Mouse (Mus musculus) embryonic facial prominence, embryonic 11.5 days (tissue): Measurements from ENCODE around the gene Inpp5b. TPM values are rescaled to one million over a fixed set of nuclear protein-coding genes. Genes with fewer than 3 reads are reported as not detected.
A peak's percentile ranks its signal among the peaks of the same experiment; 100 is the strongest.

Source experiments
- ATAC-seq: fragments of 200-750 bp; cut with Nextera tagmentation; replicated peaks from 2 replicates; pipeline ENCODE4 v1.8.0; 2017; ENCODE audit warnings: low read depth; ENCODE audit not compliant: insufficient number of reproducible peaks, low FRiP score, low TSS enrichment
- DNase-seq: peaks from one replicate; pipeline ENCODE4 v3.0.0-alpha.2; 2015; ENCODE audit warnings: low spot score
- H3K27ac ChIP-seq: fragments of 300-500 bp; sonication (generic); replicated peaks from 2 replicates; pipeline ENCODE4 v1.5.1; 2014; ENCODE audit warnings: mild to moderate bottlenecking, low read depth, low read length, control low read depth
- H3K27me3 ChIP-seq: fragments of 300-500 bp; sonication (generic); 2 replicates; pipeline ENCODE4 v1.6.1; 2014; ENCODE audit warnings: mild to moderate bottlenecking, low read length, moderate library complexity, mixed read lengths; ENCODE audit not compliant: control insufficient read depth, insufficient read depth
- H3K36me3 ChIP-seq: fragments of 300-500 bp; sonication (generic); replicated peaks from 2 replicates; pipeline ENCODE4 v1.6.1; 2014; ENCODE audit warnings: low read depth, mild to moderate bottlenecking, low read length, moderate library complexity, mixed read lengths; ENCODE audit not compliant: control insufficient read depth, insufficient read depth
- H3K4me1 ChIP-seq: fragments of 300-500 bp; sonication (generic); 2 replicates; pipeline ENCODE4 v1.6.1; 2014; ENCODE audit warnings: low read length, mixed read lengths; ENCODE audit not compliant: control insufficient read depth, insufficient read depth
- H3K4me2 ChIP-seq: fragments of 300-500 bp; sonication (generic); 2 replicates; pipeline ENCODE4 v1.6.1; 2014; ENCODE audit warnings: low read depth, mild to moderate bottlenecking, control low read depth, low read length, moderate library complexity
- H3K4me3 ChIP-seq: fragments of 300-500 bp; sonication (generic); 2 replicates; pipeline ENCODE4 v1.5.1; 2014; ENCODE audit warnings: low read depth, low read length, control low read depth
- H3K9ac ChIP-seq: fragments of 300-500 bp; sonication (generic); replicated peaks from 2 replicates; pipeline ENCODE4 v1.6.1; 2014; ENCODE audit warnings: mild to moderate bottlenecking, control low read depth, low read length
- H3K9me3 ChIP-seq: fragments of 300-500 bp; sonication (generic); replicated peaks from 2 replicates; pipeline ENCODE4 v1.6.1; 2016; ENCODE audit warnings: mild to moderate bottlenecking, low read length, inconsistent platforms, mixed read lengths; ENCODE audit not compliant: control insufficient read depth
- WGBS: fragments of 180-500 bp; shearing (Covaris S2); extraction: QIAGEN DNeasy Blood & Tissue Kit; methylation state at CpG from one replicate; pipeline ENCODE4 v1.1.7; 2014; 5-methylcytosine and 5-hydroxymethylcytosine counted together
- polyA plus RNA-seq: library from polyadenylated mRNA; unstranded; fragments of >200 nt; fragmentation: Nextera tagmentation; extraction: Ambion mirVana; gene quantifications from 2 replicates; pipeline ENCODE4 v1.2.1, GENCODE M21; 2014

The Inpp5b gene
- polyA plus RNA-seq, 1 experiment from 2014 or later: 26.2 TPM

GRCm38 (mm10) chr4:124747851-124748250 is 6.2 kb downstream of the Inpp5b start:
- H3K4me2 ChIP-seq: no peak overlapping the region
- no peaks in the 10 kb centered on the region for H3K4me1 ChIP-seq
- no peaks in the 10 kb centered on the region for H3K27me3 ChIP-seq
- WGBS: 58% methylated on average over 4 of the region's 4 CpGs
- DNase-seq (no peak), ATAC-seq (no peak)
- H3K9me3 ChIP-seq: no peaks in the 10 kb centered on the region
- H3K27ac ChIP-seq: no peak overlapping the region
- no peaks in the 10 kb centered on the region for H3K36me3 ChIP-seq
- no peak overlapping the region for H3K4me3 ChIP-seq
- H3K9ac ChIP-seq: no peak overlapping the region

GRCm38 (mm10) chr4:124751300-124752250 is 9.9 kb downstream of the Inpp5b start:
- Histone ChIP-seq H3K27ac (no peak overlapping the region), H3K4me2 (peak overlapping the region; percentile 72), H3K4me3 (peak overlapping the region; percentile 63), H3K36me3 (no peaks in the 10 kb centered on the region), H3K27me3 (no peaks in the 10 kb centered on the region), H3K9me3 (no peaks in the 10 kb centered on the region), H3K9ac (peak overlapping the region; percentile 64), H3K4me1 (no peaks in the 10 kb centered on the region)
- DNase-seq (peak; percentile 97), ATAC-seq (peak; percentile 99)
- WGBS: 0% methylated on average over 75 of the region's 75 CpGs

- WGBS: 16% methylated on average over 15 of the region's 15 CpGs
- Histone ChIP-seq H3K27ac (no peak overlapping the region), H3K4me3 (peak overlapping the region; percentile 63), H3K4me2 (peak overlapping the region; percentile 72), H3K36me3 (no peaks in the 10 kb centered on the region), H3K4me1 (no peaks in the 10 kb centered on the region), H3K27me3 (no peaks in the 10 kb centered on the region), H3K9ac (peak overlapping the region; percentile 64), H3K9me3 (no peaks in the 10 kb centered on the region)
- DNase-seq: no peak
- no peak for ATAC-seq
Observed at GRCm38 (mm10) chr4:124752281-124753199, 10.9 kb downstream of the Inpp5b start.

GRCm38 (mm10) chr4:124755526-124755925 is 13.9 kb downstream of the Inpp5b start:
- Histone ChIP-seq H3K27me3 (no peaks in the 10 kb centered on the region), H3K9ac (no peak overlapping the region)
- WGBS: 54% methylated on average over 7 of the region's 7 CpGs

GRCm38 (mm10) chr4:124759305-124759811 is 17.7 kb downstream of the Inpp5b start:
- no peaks in the 10 kb centered on the region for H3K27me3 ChIP-seq
- ATAC-seq (no peak), DNase-seq (no peak)
- H3K4me3 ChIP-seq: no peak overlapping the region
- H3K27ac ChIP-seq: no peak overlapping the region
- H3K4me1 ChIP-seq: no peaks in the 10 kb centered on the region
- no peaks in the 10 kb centered on the region for H3K36me3 ChIP-seq
- no peak overlapping the region for H3K9ac ChIP-seq
- no peaks in the 10 kb centered on the region for H3K9me3 ChIP-seq
- WGBS: 79% methylated on average over 7 of the region's 7 CpGs
- H3K4me2 ChIP-seq: no peak overlapping the region

More at GRCm38 (mm10) chr4:124755526-124755925, 13.9 kb downstream of the Inpp5b start:
- Histone ChIP-seq H3K27ac (no peak overlapping the region), H3K4me2 (no peak overlapping the region), H3K4me3 (no peak overlapping the region), H3K4me1 (no peaks in the 10 kb centered on the region), H3K9me3 (no peaks in the 10 kb centered on the region), H3K36me3 (no peaks in the 10 kb centered on the region)
- ATAC-seq: no peak
- no peak for DNase-seq

GRCm38 (mm10) chr4:124761201-124761600 is 19.6 kb downstream of the Inpp5b start:
- Histone ChIP-seq H3K4me2 (no peak overlapping the region), H3K27me3 (no peaks in the 10 kb centered on the region), H3K4me1 (no peaks in the 10 kb centered on the region), H3K9me3 (no peaks in the 10 kb centered on the region), H3K4me3 (no peak overlapping the region), H3K36me3 (no peaks in the 10 kb centered on the region), H3K27ac (no peak overlapping the region), H3K9ac (no peak overlapping the region)
- ATAC-seq: no peak
- 50% methylated on average over 1 of the region's 1 CpGs for WGBS
- no peak for DNase-seq

- Histone ChIP-seq H3K4me2 (no peak overlapping the region), H3K9ac (no peak overlapping the region), H3K9me3 (no peaks in the 10 kb centered on the region), H3K36me3 (no peaks in the 10 kb centered on the region), H3K27ac (no peak overlapping the region), H3K27me3 (no peaks in the 10 kb centered on the region), H3K4me1 (no peaks in the 10 kb centered on the region), H3K4me3 (no peak overlapping the region)
- WGBS: 85% methylated on average over 6 of the region's 6 CpGs
- no peak for DNase-seq
- no peak for ATAC-seq
Observed at GRCm38 (mm10) chr4:124762858-124763452, 21.3 kb downstream of the Inpp5b start.
